9 mouse cellular contexts compared by ENCODE assay signal in genomic region chr7:123371501-123371900, GRCm38 (mm10). TPM values are rescaled to one million over a fixed set of nuclear protein-coding genes. Genes with fewer than 3 reads are reported as not detected.
DNase-seq lines count a peak whose midpoint lies in the region; ATAC-seq and TF ChIP-seq lines count a peak whose summit lies in the region.
"Had no signal": no experiment of that assay in that cellular context is flagged by ENCODE, and none has a peak within 500 bp of the region (broad histone marks: within the 10 kb centered on the region; RNA-seq: fewer than 3 reads in every experiment).

No protein-coding gene starts in this region.

- H3K9ac ChIP-seq in neural tube, embryonic 15.5 days (replicated peaks) = no peak overlapping the region
- H3K9ac ChIP-seq: midbrain, embryonic 15.5 days had no signal

- intact Hi-C loops in gastrocnemius, adult 2 months (cut with DNase I) = no loop called here
- intact Hi-C loops in gastrocnemius, postnatal 36 days (cut with DNase I) = loop anchor here (10.0 kb wide), 1 partner anchor 397 kb away; no protein-coding TSS in a partner anchor
- intact Hi-C loops in left cerebral cortex, postnatal 36 days (cut with DNase I) = no loop called here

- no peak overlapping the region; the same call in 1 of the 2 replicates for H3K4me3 ChIP-seq in gastrocnemius, adult 2 months
- no peak overlapping the region for H3K4me3 ChIP-seq in neural tube, embryonic 15.5 days (replicated peaks)

- H3K27me3 ChIP-seq in neural tube, embryonic 15.5 days (replicated peaks) = no peaks in the 10 kb centered on the region
- H3K27me3 ChIP-seq: midbrain, embryonic 15.5 days had no signal

- H3K36me3 ChIP-seq in neural tube, embryonic 15.5 days = no peaks in the 10 kb centered on the region
- H3K36me3 ChIP-seq: midbrain, embryonic 15.5 days had no signal

- DNase-seq in gastrocnemius, adult 2 months = peak; percentile 29
- DNase-seq in gastrocnemius, postnatal 36 days = no peak
- DNase-seq in 3T3-L1 (ENCODE audit: low read depth, low spot score) (peak; percentile 92), adipocyte (ENCODE audit: low spot score) (peak; percentile 73)
- peak; percentile 24 to 52 for DNase-seq in kidney, postnatal 4 days
- DNase-seq in thymus, postnatal 4 days = no peak
- no peak for DNase-seq in left cerebral cortex, postnatal 36 days (ENCODE audit: low spot score in 2 of 2)

- peaks cover 35% of the 10 kb centered on the region for H3K4me1 ChIP-seq in neural tube, embryonic 15.5 days

- no peaks in the 10 kb centered on the region for H3K9me3 ChIP-seq in neural tube, embryonic 15.5 days (replicated peaks)
- H3K9me3 ChIP-seq: midbrain, embryonic 15.5 days had no signal

- H3K4me2 ChIP-seq in neural tube, embryonic 15.5 days = no peak overlapping the region
- H3K4me2 ChIP-seq: midbrain, embryonic 15.5 days had no signal

- peak overlapping the region; percentile 93 for H3K27ac ChIP-seq in gastrocnemius, adult 2 months
- H3K27ac ChIP-seq in neural tube, embryonic 15.5 days (replicated peaks) = no peak overlapping the region
- H3K27ac ChIP-seq: midbrain, embryonic 15.5 days had no signal

- TF ChIP-seq CTCF in gastrocnemius, adult 2 months (IDR thresholded peaks at IDR 0.05) = peak; percentile 45

- no peak for ATAC-seq in neural tube, embryonic 15.5 days (ENCODE audit: low FRiP score)
- ATAC-seq: midbrain, embryonic 15.5 days had no signal

- 57% methylated on average over 3 of the region's 3 CpGs for WGBS in neural tube, embryonic 15.5 days

RNA-seq across cellular contexts. Expression of gene Arhgap17, which starts 1.8 kb away (rescaled TPM):
- 10 to 100 TPM; 16.4 to 18.5 TPM for total RNA-seq in gastrocnemius, adult 2 months (2021)
- total RNA-seq in gastrocnemius, postnatal 36 days (2021) = 10 to 100 TPM; 13.5 to 15.9 TPM
- 10 to 100 TPM; 11.6 to 18.0 TPM for total RNA-seq in left cerebral cortex, postnatal 36 days (2021)
- 8.7 and 12.8 TPM in 2 replicates for polyA plus RNA-seq in neural tube, embryonic 15.5 days (2015; fragmentation: Nextera tagmentation; extraction: Ambion mirVana)

RNA-seq across cellular contexts. Expression of gene Lcmt1, which starts 1.9 kb away (rescaled TPM):
- 10 to 100 TPM; 28.5 to 28.8 TPM for total RNA-seq in gastrocnemius, adult 2 months (2021)
- 10 to 100 TPM; 23.0 to 29.8 TPM for total RNA-seq in gastrocnemius, postnatal 36 days (2021)
- total RNA-seq in left cerebral cortex, postnatal 36 days (2021) = 10 to 100 TPM; 79.2 to 89.2 TPM
- 94.8 and 104 TPM in 2 replicates for polyA plus RNA-seq in neural tube, embryonic 15.5 days (2015; fragmentation: Nextera tagmentation; extraction: Ambion mirVana)

Comparison
In these comparisons a context has a peak if more than half of its experiments do, and no peak if none do; other contexts are left out.
1. DNase-seq: peak in gastrocnemius, adult 2 months (single experiment), 3T3-L1 (single experiment), adipocyte (single experiment) and kidney, postnatal 4 days (2 of 2); none in gastrocnemius, postnatal 36 days (0 of 2), thymus, postnatal 4 days (single experiment) and left cerebral cortex, postnatal 36 days (0 of 2).